Mouse (Mus musculus) CH12F3 (cell line): ENCODE data around the gene Arvcf.

ENCODE experiments used
- in situ Hi-C: fragments of 300-500 bp; cut with MboI; formaldehyde crosslinking; loops from 2 replicates; pipeline ENCODE4 v1.14.3; 2020; ENCODE audit warnings: low sequenced_read_pairs

Gene Arvcf

GRCm38 (mm10) chr16:18351313-18352055 lies 3.5 kb downstream of the Arvcf start:
- in situ Hi-C loops = no loop called here

GRCm38 (mm10) chr16:18353106-18353505 lies 5.1 kb downstream of the Arvcf start:
- in situ Hi-C loops = no loop called here

DNA sequence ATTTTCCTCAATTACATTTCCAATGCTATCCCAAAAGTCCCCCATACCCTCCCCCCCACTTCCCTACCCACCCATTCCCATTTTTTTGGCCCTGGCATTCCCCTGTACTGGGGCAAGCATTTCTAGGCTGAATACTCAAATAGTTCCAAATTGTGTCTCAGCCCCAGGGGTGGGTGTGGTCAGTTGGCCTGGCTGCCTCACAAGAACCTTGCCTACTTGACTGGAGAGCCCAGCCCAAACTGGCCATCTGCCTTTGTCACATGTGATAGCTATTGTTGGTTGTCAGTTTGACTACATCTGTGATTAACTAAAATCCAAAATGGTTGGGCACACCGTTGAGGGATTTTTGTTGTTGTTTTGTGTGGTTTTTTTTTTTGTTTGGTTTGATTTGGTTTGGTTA lies 9.0 kb downstream of the Arvcf start:
- in situ Hi-C loops = no loop called here

GRCm38 (mm10) chr16:18357977-18358376 lies 10.0 kb downstream of the Arvcf start:
- in situ Hi-C loops = no loop called here

- in situ Hi-C loops = no loop called here
These were observed 12.3 kb downstream of the Arvcf start for GRCm38 (mm10) chr16:18360151-18360805.

- in situ Hi-C loops = no loop called here
These were observed 15.0 kb downstream of the Arvcf start for GRCm38 (mm10) chr16:18362948-18363347.

DNA sequence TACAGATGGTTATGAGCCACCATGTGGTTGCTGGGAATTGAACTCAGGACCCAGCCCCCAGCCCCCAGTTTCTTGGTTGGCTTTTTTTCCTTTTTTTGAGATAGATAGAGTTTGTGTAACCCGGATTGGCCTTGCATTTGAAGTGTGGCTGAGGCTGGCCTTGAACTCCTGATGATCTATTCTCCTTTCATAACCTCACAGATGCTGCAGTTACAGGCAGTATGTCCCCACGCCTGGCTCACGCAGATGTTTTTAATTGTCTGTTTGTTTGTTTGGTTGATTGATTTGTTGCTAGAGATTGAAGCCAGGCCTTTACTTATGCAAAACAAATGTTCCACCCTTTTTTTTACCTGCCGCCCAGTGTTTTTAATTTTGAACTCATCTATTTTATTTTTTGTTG lies 18.9 kb downstream of the Arvcf start:
- in situ Hi-C loops = no loop called here

- in situ Hi-C loops = no loop called here
These were observed 22.2 kb downstream of the Arvcf start for GRCm38 (mm10) chr16:18370197-18370596.

DNA sequence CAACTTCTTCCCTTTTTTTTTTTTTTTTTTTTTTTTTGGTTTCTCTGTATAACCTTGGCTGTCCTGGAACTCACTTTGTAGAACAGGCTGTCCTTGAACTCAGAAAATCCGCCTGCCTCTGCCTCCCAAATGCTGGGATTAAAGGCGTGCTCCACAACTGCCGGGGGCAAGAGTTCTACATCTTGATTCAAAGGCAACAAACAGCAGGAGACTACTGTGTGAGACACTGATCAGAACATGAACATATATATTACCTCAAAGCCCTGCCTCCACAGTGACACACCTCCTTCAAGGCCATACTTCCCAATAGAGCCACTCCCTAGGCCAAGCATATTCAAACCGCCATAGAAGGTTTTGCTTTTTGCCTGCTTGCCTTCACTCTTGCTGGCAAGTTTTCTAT lies 25.6 kb downstream of the Arvcf start:
- in situ Hi-C loops = no loop called here

DNA sequence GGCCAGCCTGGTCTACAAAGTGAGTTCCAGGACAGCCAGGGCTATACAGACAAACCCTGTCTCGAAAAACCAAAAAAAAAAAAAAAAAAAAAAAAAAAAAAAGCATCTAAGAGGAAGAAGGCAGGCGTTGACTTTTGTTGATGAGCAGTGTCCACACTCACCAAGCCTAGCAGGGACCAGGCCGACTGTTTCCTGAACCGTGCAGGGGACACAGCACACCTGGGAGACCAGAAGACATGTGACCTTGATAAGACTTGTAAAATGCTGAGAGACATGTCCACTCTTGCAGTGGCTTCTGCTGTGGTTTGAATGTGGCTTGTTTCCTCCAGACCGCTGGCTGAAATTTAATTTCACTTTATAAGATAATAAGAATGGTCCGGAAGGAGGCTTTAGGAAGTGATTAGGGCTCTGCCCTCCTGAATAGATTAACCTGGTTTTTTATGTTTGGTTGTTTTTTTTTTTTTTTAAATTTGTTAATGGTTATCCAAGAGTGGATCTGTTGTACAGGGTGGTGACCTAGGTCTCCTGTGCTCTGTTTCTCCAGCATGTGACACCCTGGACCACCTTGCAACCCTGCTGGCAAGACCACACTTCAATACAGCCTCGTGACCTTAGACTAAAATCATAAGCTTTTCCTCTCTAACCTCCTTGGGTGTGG lies 28.4 kb downstream of the Arvcf start:
- in situ Hi-C loops = no loop called here

DNA sequence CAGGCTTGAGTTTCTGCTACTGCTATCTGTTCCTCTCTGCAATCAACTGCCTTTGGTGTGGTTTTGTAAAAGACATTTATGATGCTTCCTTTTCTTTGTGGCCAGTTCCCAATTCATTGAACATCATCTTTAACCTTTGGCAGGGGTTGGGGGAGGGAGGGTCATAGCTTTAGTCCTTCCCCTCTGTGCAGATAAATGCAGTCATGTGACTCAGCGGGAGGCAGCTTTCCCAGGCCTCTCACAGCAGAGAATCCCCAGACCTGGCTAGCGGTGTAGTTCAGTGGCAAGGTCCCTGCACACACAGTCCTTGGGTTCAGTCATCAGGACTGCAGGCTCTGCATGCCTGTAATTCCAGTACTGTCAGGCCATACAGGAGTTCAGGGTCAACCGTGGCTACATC lies 29.2 kb downstream of the Arvcf start:
- in situ Hi-C loops = no loop called here

DNA sequence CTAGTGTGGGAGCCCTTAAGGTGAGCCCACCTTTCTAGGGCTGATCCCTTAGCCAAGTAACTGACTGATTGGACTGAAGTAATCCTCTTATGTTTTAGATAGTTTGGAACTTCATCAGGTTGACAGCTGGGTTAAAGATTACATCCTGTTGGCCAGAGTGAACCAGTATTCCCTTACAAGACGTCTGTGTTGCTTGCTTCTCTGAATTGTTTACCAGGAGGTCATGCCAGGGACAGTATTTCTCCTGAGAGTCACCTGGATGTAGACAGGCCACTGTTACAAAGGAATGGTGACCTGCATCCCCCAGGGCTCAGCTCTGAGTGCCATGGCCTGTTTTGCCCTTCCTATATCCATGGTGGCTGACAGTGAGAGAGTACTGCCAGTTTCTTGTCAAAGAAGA lies 30.5 kb downstream of the Arvcf start:
- in situ Hi-C loops = no loop called here

DNA sequence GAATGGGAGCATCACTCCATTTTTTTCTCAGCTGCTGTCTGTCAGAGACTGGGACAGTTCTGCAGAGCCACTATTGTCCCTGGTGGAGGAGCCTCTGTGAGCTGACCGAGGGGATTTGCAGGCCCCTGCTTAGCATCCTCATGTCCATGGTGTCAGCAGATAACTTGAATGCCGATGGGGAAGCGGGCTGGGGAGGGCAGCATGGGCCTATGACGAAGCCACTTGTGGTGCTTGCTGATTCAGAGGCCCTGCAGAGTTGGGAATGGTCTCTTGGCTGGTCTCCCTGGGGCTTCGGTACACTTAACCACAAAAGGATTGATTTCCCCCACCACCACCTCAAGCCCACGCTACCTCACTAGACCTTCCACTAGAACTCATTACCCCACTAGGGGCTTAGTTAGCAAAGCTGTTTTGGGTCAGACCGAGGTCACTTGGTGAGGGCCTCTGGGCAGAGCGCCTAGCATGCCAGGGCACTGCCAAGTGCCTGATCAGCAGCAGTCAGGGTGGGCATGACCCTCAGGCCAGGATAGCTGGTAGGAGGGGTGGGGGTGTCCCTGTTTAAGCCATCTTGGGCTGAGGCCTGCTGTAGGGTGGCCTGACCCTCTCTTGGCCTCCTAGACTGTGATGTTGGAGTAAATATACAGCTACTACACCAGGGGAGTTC lies 31.5 kb downstream of the Arvcf start:
- in situ Hi-C loops = no loop called here

GRCm38 (mm10) chr16:18380495-18381063 lies 32.6 kb downstream of the Arvcf start:
- in situ Hi-C loops = no loop called here

- in situ Hi-C loops = no loop called here
These were observed 33.8 kb downstream of the Arvcf start for GRCm38 (mm10) chr16:18381621-18382258.

- in situ Hi-C loops = no loop called here
These were observed 35.2 kb downstream of the Arvcf start for GRCm38 (mm10) chr16:18383045-18383726.

DNA sequence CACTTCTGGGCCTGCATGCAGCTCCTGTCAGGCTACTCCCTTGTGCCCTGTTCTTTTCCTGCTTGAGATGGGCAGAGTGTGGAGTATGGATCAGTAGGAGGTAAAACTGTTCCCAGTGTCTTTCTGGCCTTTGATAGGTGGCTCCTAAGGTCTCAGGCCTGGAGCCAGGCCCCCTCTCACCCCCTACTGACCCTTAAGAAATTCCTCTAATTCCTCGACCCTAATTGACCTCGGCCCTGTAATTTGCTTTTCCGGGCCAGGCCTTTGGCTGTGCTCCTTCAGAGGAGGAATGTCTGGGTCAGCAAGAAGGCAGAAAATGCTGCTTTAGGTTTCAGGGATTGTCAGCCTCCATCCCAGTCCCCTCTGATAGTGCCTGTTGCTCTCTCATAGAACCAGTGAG lies 35.8 kb downstream of the Arvcf start:
- in situ Hi-C loops = no loop called here

- in situ Hi-C loops = no loop called here
These were observed 36.2 kb downstream of the Arvcf start for GRCm38 (mm10) chr16:18384211-18384610.

GRCm38 (mm10) chr16:18384659-18385058 lies 36.7 kb downstream of the Arvcf start:
- in situ Hi-C loops = no loop called here

- in situ Hi-C loops = no loop called here
These were observed 37.4 kb downstream of the Arvcf start for GRCm38 (mm10) chr16:18385411-18385810.
